Mouse (Mus musculus) lung, embryonic 16.5 days (tissue): ENCODE measurements around the gene Kif19a. TPM values are rescaled to one million over a fixed set of nuclear protein-coding genes. Genes with fewer than 3 reads are reported as not detected.

ENCODE experiments used
- ATAC-seq: fragments of 200-750 bp; cut with Nextera tagmentation; 2 replicates; pipeline ENCODE4 v1.8.0; 2017; ENCODE audit warnings: low read depth, mild to moderate bottlenecking, moderate library complexity
- H3K27ac ChIP-seq: fragments of 300-500 bp; sonication (generic); 2 replicates; pipeline ENCODE4 v1.5.1; 2014; ENCODE audit warnings: mild to moderate bottlenecking, control low read depth, low read length
- H3K27me3 ChIP-seq: fragments of 300-500 bp; sonication (generic); 2 replicates; pipeline ENCODE4 v1.6.1; 2014; ENCODE audit warnings: low read depth, low read length, mixed read lengths; ENCODE audit not compliant: control insufficient read depth, insufficient read depth
- H3K36me3 ChIP-seq: fragments of 300-500 bp; sonication (generic); 2 replicates; pipeline ENCODE4 v1.6.1; 2014; ENCODE audit warnings: low read length; ENCODE audit not compliant: control insufficient read depth, insufficient read depth
- H3K4me1 ChIP-seq: fragments of 300-500 bp; sonication (generic); replicated peaks from 2 replicates; pipeline ENCODE4 v1.6.1; 2014; ENCODE audit warnings: low read length, mixed read lengths; ENCODE audit not compliant: control insufficient read depth, insufficient read depth
- H3K4me2 ChIP-seq: fragments of 300-500 bp; sonication (generic); 2 replicates; pipeline ENCODE4 v1.6.1; 2014; ENCODE audit warnings: low read depth, low read length, control low read depth
- H3K4me3 ChIP-seq: fragments of 300-500 bp; sonication (generic); 2 replicates; pipeline ENCODE4 v1.5.1; 2014; ENCODE audit warnings: mild to moderate bottlenecking, low read length, control low read depth
- H3K9ac ChIP-seq: fragments of 300-500 bp; sonication (generic); 2 replicates; pipeline ENCODE4 v1.6.1; 2014; ENCODE audit warnings: low read length, control low read depth
- H3K9me3 ChIP-seq: fragments of 300-500 bp; sonication (generic); 2 replicates; pipeline ENCODE4 v1.6.1; 2016; ENCODE audit warnings: low read length; ENCODE audit not compliant: control insufficient read depth
- WGBS: fragments of 180-500 bp; shearing (Covaris S2); extraction: QIAGEN DNeasy Blood & Tissue Kit; methylation state at CpG from one replicate; pipeline ENCODE4 v1.1.7; 2014; 5-methylcytosine and 5-hydroxymethylcytosine counted together
- polyA plus RNA-seq: library from polyadenylated mRNA; unstranded; fragments of >200 nt; fragmentation: Nextera tagmentation; extraction: Ambion mirVana; gene quantifications from 2 replicates; pipeline ENCODE4 v1.2.1, GENCODE M21; 2015

Kif19a gene
- polyA plus RNA-seq, 1 experiment from 2014 or later: 0.46 TPM

- no peak for ATAC-seq
- 79% methylated on average over 7 of the region's 7 CpGs for WGBS
- Histone ChIP-seq H3K27ac (no peak overlapping the region), H3K36me3 (no peaks in the 10 kb centered on the region), H3K27me3 (peaks cover 19% of the 10 kb centered on the region), H3K4me3 (no peak overlapping the region), H3K4me2 (no peak overlapping the region), H3K4me1 (peaks cover 9% of the 10 kb centered on the region), H3K9ac (no peak overlapping the region), H3K9me3 (no peaks in the 10 kb centered on the region)
These were observed 32.0 kb downstream of the Kif19a start for GRCm38 (mm10) chr11:114797176-114797575.

GRCm38 (mm10) chr11:114797981-114798380 lies 32.8 kb downstream of the Kif19a start:
- Histone ChIP-seq H3K9ac (no peak overlapping the region), H3K27ac (no peak overlapping the region), H3K4me1 (peaks cover 6% of the 10 kb centered on the region; the same call in 1 of the 2 replicates), H3K9me3 (no peaks in the 10 kb centered on the region), H3K36me3 (no peaks in the 10 kb centered on the region), H3K27me3 (peaks cover 10% of the 10 kb centered on the region), H3K4me3 (no peak overlapping the region), H3K4me2 (no peak overlapping the region)
- ATAC-seq: no peak
- 74% methylated on average over 3 of the region's 3 CpGs for WGBS

- ATAC-seq: no peak
- peaks cover 6% of the 10 kb centered on the region; the same call in 1 of the 2 replicates for H3K4me1 ChIP-seq
- 94% methylated on average over 3 of the region's 3 CpGs for WGBS
These were observed 33.4 kb downstream of the Kif19a start, which contains the start of gene Gpr142 for GRCm38 (mm10) chr11:114798624-114799023. Gene Gpr142 (plus strand): TSS chr11:114798924.

DNA sequence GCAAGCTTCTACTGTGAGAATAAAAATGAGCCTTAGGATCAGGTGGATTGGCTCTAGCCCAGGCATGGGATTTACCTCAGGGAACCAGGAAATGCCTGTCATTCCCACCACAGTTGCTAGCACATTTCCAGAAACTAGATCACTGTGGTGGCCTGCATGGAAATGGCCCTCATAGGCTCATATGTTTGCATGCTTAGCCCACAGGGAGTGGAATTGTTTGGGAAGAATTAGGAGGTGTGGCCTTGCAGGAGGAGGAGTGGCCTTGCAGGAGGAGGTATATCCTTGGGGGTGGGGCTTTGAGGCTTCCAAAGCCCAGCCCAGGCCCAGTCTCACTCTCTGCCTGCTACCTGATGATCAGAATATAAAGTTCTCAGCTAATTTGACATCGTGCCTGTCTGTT lies 36.7 kb downstream of the Kif19a start:
- Histone ChIP-seq H3K4me2 (no peak overlapping the region), H3K36me3 (no peaks in the 10 kb centered on the region), H3K9me3 (no peaks in the 10 kb centered on the region), H3K27ac (no peak overlapping the region), H3K4me3 (no peak overlapping the region), H3K4me1 (no peaks in the 10 kb centered on the region; the same call in 1 of the 2 replicates), H3K27me3 (no peaks in the 10 kb centered on the region), H3K9ac (no peak overlapping the region)
- ATAC-seq: no peak
- WGBS: 88% methylated on average over 1 of the region's 1 CpGs

More at GRCm38 (mm10) chr11:114798624-114799023, 33.4 kb downstream of the Kif19a start, which contains the start of gene Gpr142:
- Histone ChIP-seq H3K9me3 (no peaks in the 10 kb centered on the region), H3K9ac (no peak within 1 kb of the TSS), H3K4me2 (no peak within 1 kb of the TSS), H3K4me3 (no peak within 1 kb of the TSS), H3K27ac (no peak within 1 kb of the TSS), H3K36me3 (no peaks in the 10 kb centered on the region), H3K27me3 (peaks cover 4% of the 10 kb centered on the region)

DNA sequence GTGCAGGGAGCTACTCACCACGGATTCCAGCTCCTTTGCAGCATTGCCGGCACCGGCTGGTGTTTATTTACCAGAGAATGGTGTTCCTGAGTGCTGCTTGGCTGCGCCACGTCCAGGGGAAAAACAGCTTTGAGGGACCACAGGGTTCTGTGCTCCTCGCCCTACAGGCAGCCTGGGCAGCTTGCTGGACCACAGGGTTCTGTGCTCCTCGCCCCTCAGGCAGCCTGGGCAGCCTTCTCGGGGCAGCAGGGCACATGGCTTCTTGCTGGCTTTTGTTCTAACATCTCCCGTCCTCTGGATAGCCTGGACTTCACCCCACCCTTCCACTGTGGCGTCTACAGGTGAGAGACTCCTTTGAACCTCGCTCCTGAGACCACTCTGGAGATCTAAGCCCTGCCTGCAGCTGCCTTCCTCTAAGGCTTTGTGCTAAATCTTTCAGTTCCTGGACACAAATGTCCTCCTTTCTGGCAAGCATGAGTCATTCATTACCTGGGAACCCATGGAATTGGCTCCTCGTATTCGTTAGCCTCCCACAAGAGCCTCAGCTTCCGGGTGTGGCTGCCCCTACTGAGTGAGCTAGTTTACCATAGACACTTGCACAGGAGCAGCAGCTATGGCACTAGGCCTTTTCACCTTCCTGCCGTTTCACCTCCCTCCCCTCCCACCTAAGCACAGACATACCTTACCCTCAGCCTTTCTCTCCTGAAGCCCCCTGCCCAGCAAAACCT lies 37.5 kb downstream of the Kif19a start:
- no peaks in the 10 kb centered on the region for H3K36me3 ChIP-seq
- peak overlapping the region; percentile 32; the same call in 1 of the 2 replicates for H3K9ac ChIP-seq
- no peaks in the 10 kb centered on the region for H3K27me3 ChIP-seq
- 38% methylated on average over 15 of the region's 15 CpGs for WGBS
- peak; percentile 24; the same call in 1 of the 2 replicates for ATAC-seq
- no peaks in the 10 kb centered on the region for H3K9me3 ChIP-seq
- H3K4me3 ChIP-seq: no peak overlapping the region
- H3K27ac ChIP-seq: peak overlapping the region; percentile 10; the same call in 1 of the 2 replicates
- no peak overlapping the region for H3K4me2 ChIP-seq
- H3K4me1 ChIP-seq: peaks cover 3% of the 10 kb centered on the region; the same call in 1 of the 2 replicates

- 53% methylated on average over 8 of the region's 8 CpGs for WGBS
- Histone ChIP-seq H3K27me3 (no peaks in the 10 kb centered on the region), H3K4me2 (no peak overlapping the region), H3K36me3 (no peaks in the 10 kb centered on the region), H3K27ac (no peak overlapping the region), H3K9me3 (no peaks in the 10 kb centered on the region), H3K4me1 (peaks cover 5% of the 10 kb centered on the region; the same call in 1 of the 2 replicates), H3K4me3 (no peak overlapping the region), H3K9ac (no peak overlapping the region)
- ATAC-seq: no peak
These were observed 38.8 kb downstream of the Kif19a start for GRCm38 (mm10) chr11:114803990-114804389.

DNA sequence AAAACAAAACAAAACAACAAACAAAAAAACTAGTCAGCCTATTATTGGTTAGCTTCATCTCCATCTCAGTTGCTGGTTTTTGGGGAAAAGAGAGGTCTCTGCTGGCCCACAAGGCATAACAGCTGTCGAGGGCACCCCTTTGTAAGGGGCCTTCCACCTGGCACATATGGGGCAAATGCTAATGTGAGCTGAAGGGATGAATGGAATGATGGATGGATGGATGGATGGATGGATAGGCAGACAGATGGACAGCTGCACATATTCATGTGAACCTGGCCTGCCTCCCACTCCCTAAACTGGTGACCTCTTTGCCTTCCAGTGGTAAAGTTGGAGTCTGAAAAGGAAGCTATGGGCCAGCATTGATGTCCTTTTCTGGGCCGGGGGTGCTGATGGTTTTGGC lies 41.8 kb downstream of the Kif19a start:
- H3K4me1 ChIP-seq: peaks cover 5% of the 10 kb centered on the region; the same call in 1 of the 2 replicates
- H3K36me3 ChIP-seq: no peaks in the 10 kb centered on the region
- 81% methylated on average over 2 of the region's 2 CpGs for WGBS
- no peak overlapping the region for H3K4me3 ChIP-seq
- no peak overlapping the region for H3K4me2 ChIP-seq
- H3K9me3 ChIP-seq: no peaks in the 10 kb centered on the region
- no peak overlapping the region for H3K9ac ChIP-seq
- H3K27ac ChIP-seq: no peak overlapping the region
- no peaks in the 10 kb centered on the region for H3K27me3 ChIP-seq
- ATAC-seq: no peak

DNA sequence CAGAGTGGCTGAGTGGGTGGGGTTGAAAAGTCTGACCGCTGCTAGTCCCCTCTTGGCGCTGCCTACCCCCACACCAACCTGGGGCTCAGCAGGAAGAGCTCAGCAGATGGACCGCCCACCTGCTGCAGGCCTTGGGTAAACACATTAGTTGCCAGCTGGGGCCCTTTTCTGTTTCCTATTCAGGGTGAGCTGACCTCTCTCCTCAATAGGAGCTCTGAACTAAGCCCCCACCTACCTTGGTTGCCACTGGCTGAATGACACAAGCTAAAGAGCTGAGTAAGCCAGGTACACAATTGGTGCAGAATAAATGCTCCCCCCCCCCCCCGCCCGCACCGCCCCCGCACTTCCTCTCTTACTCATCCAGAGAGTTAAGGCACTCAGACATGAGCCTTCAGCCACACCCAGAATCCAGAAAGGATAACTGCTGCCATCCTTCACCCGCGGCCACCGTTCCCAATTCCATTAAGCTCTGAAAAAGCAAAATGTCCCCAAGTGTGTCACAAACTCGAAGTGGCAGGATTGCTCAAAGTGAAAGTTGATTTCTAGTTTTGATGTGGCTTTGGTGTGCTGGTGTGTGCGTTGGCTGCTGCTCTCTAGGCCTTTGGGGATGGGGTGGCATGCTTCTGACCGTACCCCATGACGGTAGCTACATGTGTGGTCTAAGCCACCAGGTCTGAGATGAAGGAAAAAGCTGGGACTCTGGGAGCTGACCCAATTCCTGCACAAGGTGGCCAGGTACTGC lies 42.7 kb downstream of the Kif19a start:
- peak; percentile 39; the same call in 1 of the 2 replicates for ATAC-seq
- H3K4me3 ChIP-seq: no peak overlapping the region

GRCm38 (mm10) chr11:114809371-114809770 lies 44.2 kb downstream of the Kif19a start:
- H3K9ac ChIP-seq: no peak overlapping the region
- no peak overlapping the region for H3K4me3 ChIP-seq
- H3K4me1 ChIP-seq: peaks cover 5% of the 10 kb centered on the region; the same call in 1 of the 2 replicates
- no peaks in the 10 kb centered on the region for H3K36me3 ChIP-seq
- no peak for ATAC-seq
- H3K27ac ChIP-seq: no peak overlapping the region
- H3K27me3 ChIP-seq: no peaks in the 10 kb centered on the region
- no peak overlapping the region for H3K4me2 ChIP-seq
- H3K9me3 ChIP-seq: no peaks in the 10 kb centered on the region
- 68% methylated on average over 1 of the region's 1 CpGs for WGBS

More for the DNA sequence above, 42.7 kb downstream of the Kif19a start:
- WGBS: 33% methylated on average over 10 of the region's 14 CpGs
- Histone ChIP-seq H3K27ac (no peak overlapping the region), H3K4me1 (peaks cover 5% of the 10 kb centered on the region; the same call in 1 of the 2 replicates), H3K9me3 (no peaks in the 10 kb centered on the region), H3K9ac (no peak overlapping the region), H3K27me3 (no peaks in the 10 kb centered on the region), H3K36me3 (no peaks in the 10 kb centered on the region), H3K4me2 (no peak overlapping the region)
